Mouse (Mus musculus): ENCODE results near the gene Chmp6.

- TF ChIP-seq MEF2A (IDR thresholded peaks at IDR 0.05; ENCODE audit: extremely low read depth, insufficient replicate concordance, low read depth, low read length, poor library complexity, severe bottlenecking) (no peak), JUND (IDR thresholded peaks at IDR 0.05; ENCODE audit: low read depth, low read length) (no peak), USF2 (IDR thresholded peaks at IDR 0.05; ENCODE audit: borderline replicate concordance in 1 of 2, insufficient read depth in 1 of 2, low read depth in 1 of 2, low read length in 2 of 2) (no peak), USF1 (IDR thresholded peaks at IDR 0.05; ENCODE audit: low read depth, low read length) (no peak), POLR2A (IDR thresholded peaks at IDR 0.05; ENCODE audit: control insufficient read depth in 1 of 2, insufficient read depth in 1 of 2, low read depth in 1 of 2, low read length in 2 of 2, poor library complexity in 1 of 2) (no peak), MYC (IDR thresholded peaks at IDR 0.05; ENCODE audit: low read depth, low read length) (no peak), NELFE (IDR thresholded peaks at IDR 0.05; ENCODE audit: low read depth, low read length) (no peak), CTCF (IDR thresholded peaks at IDR 0.05 in 2 of 3, conservative IDR thresholded peaks at IDR 0.05 in 1 of 3; ENCODE audit: control insufficient read depth in 1 of 3, insufficient read depth in 1 of 3, low read depth in 2 of 3, low read length in 3 of 3, poor library complexity in 1 of 3, severe bottlenecking in 1 of 3) (no peak)
These were observed 24.7 kb downstream of the Chmp6 start for GRCm38 (mm10) chr11:119937772-119938502.
